Mouse (Mus musculus) ES-Bruce4 (cell line): ENCODE data around the gene Zfp36.

Experiments used
- CTCF ChIP-seq: IDR thresholded peaks from one replicate; pipeline ENCODE4 v1.8.1; 2011; ENCODE audit warnings: low read depth, low read length
- EP300 ChIP-seq: IDR thresholded peaks from 2 replicates; pipeline ENCODE4 v1.6.1; 2011; ENCODE audit warnings: low read depth, low read length; ENCODE audit not compliant: insufficient read depth
- POLR2A ChIP-seq: IDR thresholded peaks from one replicate; pipeline ENCODE4 v1.8.1; 2011; ENCODE audit warnings: low read length; ENCODE audit not compliant: insufficient read depth

DNA sequence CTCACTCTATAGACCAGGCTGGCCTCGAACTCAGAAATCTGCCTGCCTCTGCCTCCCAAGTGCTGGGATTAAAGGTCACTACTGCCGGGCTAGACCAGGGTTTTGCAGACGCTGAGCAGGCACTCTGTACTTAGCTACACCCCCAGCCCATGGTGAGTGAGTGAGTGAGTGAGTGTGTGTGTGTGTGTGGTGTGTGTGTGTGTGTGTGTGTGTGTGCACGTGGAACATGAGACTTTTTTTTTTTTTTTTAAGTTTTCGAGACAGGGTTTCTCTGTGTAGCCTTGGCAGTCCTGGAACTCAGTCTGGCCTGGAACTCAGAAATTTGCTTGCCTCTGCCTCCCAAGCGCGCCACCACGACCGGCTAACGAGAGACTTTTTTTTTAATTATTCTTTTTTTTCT, 5.4 kb downstream of the Zfp36 start:
- TF ChIP-seq CTCF (no peak), EP300 (no peak), POLR2A (no peak)
